Mouse (Mus musculus): ENCODE data around the gene Fto. TPM values are rescaled to one million over a fixed set of nuclear protein-coding genes. Genes with fewer than 3 reads are reported as not detected.

Gene Fto
- polyA plus RNA-seq, 1 experiment, result 151 TPM

DNA sequence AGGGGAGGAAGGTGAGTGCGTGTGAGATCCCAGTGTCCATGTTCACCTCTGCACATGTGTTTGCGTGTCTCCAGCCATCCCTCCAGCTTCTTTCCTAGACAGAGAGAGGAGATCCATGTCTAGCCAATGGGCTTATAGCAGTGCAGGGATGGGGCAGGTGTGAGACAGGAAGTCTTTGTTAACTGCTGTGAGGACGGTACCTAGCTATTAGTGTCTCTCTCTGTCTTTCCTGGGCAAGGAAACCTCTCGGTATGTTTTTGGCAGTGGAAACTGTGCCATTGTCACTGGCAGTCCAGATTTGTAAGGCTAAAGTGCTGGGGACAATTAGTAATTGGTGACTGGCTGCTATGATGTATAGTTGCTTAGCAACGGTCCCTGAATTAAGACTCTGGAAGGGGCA is 304.4 kb downstream of the Fto start:
- Histone ChIP-seq H3K4me3 (replicated peaks; ENCODE audit: insufficient read depth, low read depth, low read length) (no peak overlapping the region), H3K4me1 (ENCODE audit: control insufficient read depth, insufficient read depth, low read length) (peaks cover 11% of the 10 kb centered on the region), H3K27me3 (ENCODE audit: control insufficient read depth, insufficient read depth, low read length) (no peaks in the 10 kb centered on the region), H3K27ac (ENCODE audit: insufficient read depth, low read length) (no peak overlapping the region)
- TF ChIP-seq POLR2A (IDR thresholded peaks at IDR 0.05; ENCODE audit: borderline replicate concordance, insufficient read depth, low read length) (no peak), CTCF (IDR thresholded peaks at IDR 0.05; ENCODE audit: borderline replicate concordance, insufficient read depth, low read depth, low read length) (no peak)
- DNase-seq, result no peak
- WGBS, result 60% methylated on average over 5 of the region's 5 CpGs

DNA sequence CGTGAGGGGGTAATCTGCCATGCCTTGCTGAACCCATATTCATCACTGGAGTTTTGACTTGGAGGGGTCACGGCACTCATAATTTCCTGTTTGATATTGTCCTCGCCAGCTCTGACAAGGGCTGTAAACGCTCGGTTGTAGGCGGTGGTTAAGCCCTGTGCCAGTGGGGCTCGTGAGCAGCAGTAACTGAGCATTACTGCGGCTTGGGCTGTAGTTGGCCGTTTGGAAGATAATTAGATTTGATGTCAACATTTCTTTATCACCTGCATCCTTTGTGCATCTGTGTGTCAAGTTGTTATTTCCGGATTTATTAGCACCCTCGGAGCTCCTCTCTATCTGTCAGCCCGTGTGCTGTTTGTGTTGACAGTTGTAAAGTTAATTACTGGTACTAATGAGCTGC is 309.4 kb downstream of the Fto start:
- Histone ChIP-seq H3K4me1 (ENCODE audit: control insufficient read depth, insufficient read depth, low read length) (peaks cover 15% of the 10 kb centered on the region), H3K4me3 (replicated peaks; ENCODE audit: insufficient read depth, low read depth, low read length) (no peak overlapping the region), H3K27me3 (ENCODE audit: control insufficient read depth, insufficient read depth, low read length) (no peaks in the 10 kb centered on the region), H3K27ac (ENCODE audit: insufficient read depth, low read length) (no peak overlapping the region)
- no peak for TF ChIP-seq POLR2A (IDR thresholded peaks at IDR 0.05; ENCODE audit: borderline replicate concordance, insufficient read depth, low read length)
- TF ChIP-seq CTCF (IDR thresholded peaks at IDR 0.05; ENCODE audit: borderline replicate concordance, insufficient read depth, low read depth, low read length), result no peak
- no peak for DNase-seq
- WGBS, result 76% methylated on average over 12 of the region's 12 CpGs

DNA sequence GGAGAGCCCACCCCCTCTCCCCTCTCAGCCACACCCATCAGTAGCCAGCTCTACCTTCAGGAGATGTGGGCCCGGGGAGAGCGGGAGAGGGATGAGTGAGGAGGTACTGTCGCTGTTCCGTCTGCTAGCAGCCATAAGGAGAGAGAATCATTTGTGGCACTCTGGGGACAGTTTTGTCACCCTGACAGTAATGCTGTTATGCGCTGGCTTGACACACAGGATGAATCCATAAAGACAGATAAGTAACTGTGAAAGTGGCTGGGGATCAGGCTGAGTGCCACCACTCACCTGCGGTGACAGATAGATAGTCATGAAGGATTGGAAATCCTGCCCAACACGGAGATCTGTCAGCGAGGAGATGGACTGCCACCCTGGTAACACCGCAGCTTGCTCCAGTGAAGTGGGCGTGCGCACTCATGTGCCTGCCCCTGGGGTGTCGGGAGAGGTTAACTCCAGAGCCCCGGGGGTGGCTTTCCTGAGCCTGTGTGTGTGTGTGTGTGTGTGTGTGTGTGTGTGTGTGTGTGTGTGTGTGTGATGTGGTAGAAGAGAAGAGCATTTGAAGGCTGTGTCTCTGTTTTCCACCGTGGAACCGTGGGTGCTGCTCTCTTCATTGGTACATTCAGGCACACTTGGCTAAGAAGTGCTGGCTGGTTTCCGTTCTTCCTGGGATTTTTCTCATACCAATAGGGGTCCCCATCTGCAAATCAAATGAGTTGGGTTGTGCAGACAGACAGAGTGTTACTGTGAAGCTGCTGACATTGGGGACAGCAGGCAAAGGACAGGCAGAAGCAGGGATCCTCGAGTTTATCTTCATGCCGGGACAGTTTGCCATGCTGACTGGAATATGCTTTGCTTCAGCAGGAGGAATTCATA is 312.6 kb downstream of the Fto start:
- no peak overlapping the region for H3K27ac ChIP-seq (ENCODE audit: insufficient read depth, low read length)
- TF ChIP-seq CTCF (IDR thresholded peaks at IDR 0.05; ENCODE audit: borderline replicate concordance, insufficient read depth, low read depth, low read length), result no peak
- TF ChIP-seq POLR2A (IDR thresholded peaks at IDR 0.05; ENCODE audit: borderline replicate concordance, insufficient read depth, low read length), result no peak
- H3K27me3 ChIP-seq (ENCODE audit: control insufficient read depth, insufficient read depth, low read length), result no peaks in the 10 kb centered on the region
- peaks cover 10% of the 10 kb centered on the region for H3K4me1 ChIP-seq (ENCODE audit: control insufficient read depth, insufficient read depth, low read length)
- no peak for DNase-seq
- H3K4me3 ChIP-seq (replicated peaks; ENCODE audit: insufficient read depth, low read depth, low read length), result no peak overlapping the region
- WGBS, result 55% methylated on average over 18 of the region's 18 CpGs

DNA sequence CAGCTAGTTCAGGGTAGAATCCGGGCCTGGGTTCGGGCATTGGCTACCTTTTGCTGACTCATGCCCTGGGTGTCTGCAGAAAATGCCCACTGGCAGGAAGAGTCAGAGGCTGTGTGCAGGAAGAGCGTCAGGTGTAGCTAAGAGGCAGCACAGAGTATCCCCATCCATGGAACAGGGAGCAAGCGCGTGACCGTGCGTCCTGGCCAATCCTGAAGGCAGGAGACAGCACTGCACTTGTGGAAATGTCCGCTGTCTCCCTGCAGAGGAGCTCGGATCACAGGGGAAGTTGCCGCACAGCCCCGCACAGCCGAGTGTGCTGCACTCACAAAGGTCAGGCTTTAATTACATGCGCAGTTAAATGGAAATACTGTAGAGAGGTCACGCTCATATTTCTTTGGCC is 316.3 kb downstream of the Fto start:
- H3K4me3 ChIP-seq (replicated peaks; ENCODE audit: insufficient read depth, low read depth, low read length), result no peak overlapping the region
- no peak for DNase-seq
- H3K4me1 ChIP-seq (ENCODE audit: control insufficient read depth, insufficient read depth, low read length), result peaks cover 13% of the 10 kb centered on the region
- WGBS, result 73% methylated on average over 14 of the region's 14 CpGs
- no peak overlapping the region for H3K27ac ChIP-seq (ENCODE audit: insufficient read depth, low read length)
- no peaks in the 10 kb centered on the region for H3K27me3 ChIP-seq (ENCODE audit: control insufficient read depth, insufficient read depth, low read length)
- TF ChIP-seq CTCF (IDR thresholded peaks at IDR 0.05; ENCODE audit: borderline replicate concordance, insufficient read depth, low read depth, low read length) (no peak), POLR2A (IDR thresholded peaks at IDR 0.05; ENCODE audit: borderline replicate concordance, insufficient read depth, low read length) (no peak)

DNA sequence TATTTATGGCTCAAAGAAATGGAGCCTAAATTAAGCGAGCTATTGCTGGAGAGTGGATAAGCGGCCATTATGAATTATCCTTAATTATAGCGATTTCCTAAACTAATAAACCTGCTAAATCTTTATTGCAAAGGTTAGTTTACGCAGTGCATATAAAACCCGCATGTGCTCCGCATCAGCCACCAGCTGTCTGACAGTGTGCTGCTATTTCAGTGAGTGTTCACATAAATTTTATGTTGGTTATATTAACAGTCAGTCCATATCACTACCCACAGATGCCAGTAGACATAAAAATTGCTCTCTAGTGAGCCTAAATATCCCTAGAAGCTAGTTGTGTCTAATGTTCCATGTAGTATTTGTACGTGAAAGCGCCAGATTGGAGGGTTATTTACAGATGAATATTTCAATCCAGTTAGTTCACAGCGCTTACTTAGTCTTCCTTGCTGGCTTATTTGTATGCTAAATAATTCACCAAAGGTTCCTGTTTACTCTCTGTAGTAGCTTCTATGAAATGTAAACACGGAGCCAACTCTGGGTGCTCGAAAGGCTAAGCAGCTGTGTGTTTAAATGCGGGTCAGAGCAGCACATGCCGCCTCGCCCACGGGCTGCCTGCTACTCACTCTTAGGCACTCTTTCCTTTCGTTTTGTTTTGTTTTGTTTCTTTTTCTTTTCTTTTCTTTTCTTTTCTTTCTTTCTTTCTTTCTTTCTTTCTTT is 317.2 kb downstream of the Fto start:
- TF ChIP-seq POLR2A (IDR thresholded peaks at IDR 0.05; ENCODE audit: borderline replicate concordance, insufficient read depth, low read length) (no peak), CTCF (IDR thresholded peaks at IDR 0.05; ENCODE audit: borderline replicate concordance, insufficient read depth, low read depth, low read length) (no peak)
- no peak for DNase-seq
- H3K27ac ChIP-seq (ENCODE audit: insufficient read depth, low read length), result no peak overlapping the region
- no peaks in the 10 kb centered on the region for H3K27me3 ChIP-seq (ENCODE audit: control insufficient read depth, insufficient read depth, low read length)
- H3K4me3 ChIP-seq (replicated peaks; ENCODE audit: insufficient read depth, low read depth, low read length), result no peak overlapping the region
- WGBS, result 85% methylated on average over 16 of the region's 16 CpGs
- H3K4me1 ChIP-seq (ENCODE audit: control insufficient read depth, insufficient read depth, low read length), result peaks cover 12% of the 10 kb centered on the region

DNA sequence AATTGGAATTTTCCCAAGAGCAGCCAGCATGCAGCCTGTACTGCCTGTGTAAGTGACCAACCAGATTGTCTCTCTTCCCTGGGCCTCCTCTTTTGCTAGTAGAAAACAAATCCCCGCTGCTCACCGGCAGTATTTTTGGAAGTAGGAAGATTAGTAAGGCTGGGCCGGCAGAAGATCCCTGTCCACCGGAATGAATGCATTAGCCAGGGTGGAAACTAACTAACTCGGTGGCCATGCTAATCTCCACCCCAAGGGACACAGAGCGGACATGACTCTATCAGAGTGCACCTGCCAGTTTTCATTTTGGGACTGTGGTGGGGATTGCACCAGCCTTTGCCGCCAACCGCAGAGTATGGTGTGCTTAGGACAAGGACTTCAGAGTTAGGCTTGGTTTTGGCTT is 319.1 kb downstream of the Fto start:
- peak; percentile 44 to 67 for DNase-seq
- H3K4me1 ChIP-seq (ENCODE audit: control insufficient read depth, insufficient read depth, low read length), result peaks cover 7% of the 10 kb centered on the region; the same call in 1 of the 2 replicates
- H3K4me3 ChIP-seq (replicated peaks; ENCODE audit: insufficient read depth, low read depth, low read length), result no peak overlapping the region
- TF ChIP-seq CTCF (IDR thresholded peaks at IDR 0.05; ENCODE audit: borderline replicate concordance, insufficient read depth, low read depth, low read length) (no peak), POLR2A (IDR thresholded peaks at IDR 0.05; ENCODE audit: borderline replicate concordance, insufficient read depth, low read length) (no peak)
- H3K27ac ChIP-seq (ENCODE audit: insufficient read depth, low read length), result peak overlapping the region; percentile 17; the same call in 1 of the 2 replicates
- 18% methylated on average over 8 of the region's 8 CpGs for WGBS
- H3K27me3 ChIP-seq (ENCODE audit: control insufficient read depth, insufficient read depth, low read length), result no peaks in the 10 kb centered on the region

DNA sequence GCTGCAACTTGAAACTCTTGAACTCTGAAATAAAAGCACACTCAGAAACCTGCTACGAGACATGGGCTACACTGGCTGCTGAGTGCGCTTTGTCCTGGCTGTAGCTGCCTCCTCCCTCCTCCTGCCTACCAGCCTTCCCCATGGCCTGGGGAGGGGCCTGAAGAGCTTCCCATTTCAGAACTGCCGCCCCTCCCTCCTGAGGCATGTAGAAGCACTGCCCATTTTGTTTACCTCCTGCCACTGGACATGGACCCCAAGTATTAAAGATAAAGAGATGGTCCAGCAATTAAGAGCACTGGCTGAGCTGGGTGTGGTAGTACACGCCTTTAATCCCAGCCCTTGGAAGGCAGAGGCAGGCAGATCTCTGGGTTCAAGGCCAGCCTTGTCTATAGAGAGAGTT is 322.1 kb downstream of the Fto start:
- H3K27me3 ChIP-seq (ENCODE audit: control insufficient read depth, insufficient read depth, low read length), result no peaks in the 10 kb centered on the region
- TF ChIP-seq POLR2A (IDR thresholded peaks at IDR 0.05; ENCODE audit: borderline replicate concordance, insufficient read depth, low read length) (no peak), CTCF (IDR thresholded peaks at IDR 0.05; ENCODE audit: borderline replicate concordance, insufficient read depth, low read depth, low read length) (no peak)
- no peak for DNase-seq
- peaks cover 7% of the 10 kb centered on the region; the same call in 1 of the 2 replicates for H3K4me1 ChIP-seq (ENCODE audit: control insufficient read depth, insufficient read depth, low read length)
- H3K27ac ChIP-seq (ENCODE audit: insufficient read depth, low read length), result no peak overlapping the region
- H3K4me3 ChIP-seq (replicated peaks; ENCODE audit: insufficient read depth, low read depth, low read length), result no peak overlapping the region
- WGBS, result 98% methylated on average over 4 of the region's 4 CpGs
